Mouse (Mus musculus) embryonic facial prominence, embryonic 15.5 days (tissue): ENCODE results near the gene Gpr82. TPM values are rescaled to one million over a fixed set of nuclear protein-coding genes. Genes with fewer than 3 reads are reported as not detected.

Source experiments
- ATAC-seq: fragments of 200-750 bp; cut with Nextera tagmentation; 2 replicates; pipeline ENCODE4 v1.8.0; 2017; ENCODE audit warnings: low read depth, moderate TSS enrichment; ENCODE audit not compliant: insufficient number of reproducible peaks, low FRiP score, low TSS enrichment
- H3K27ac ChIP-seq: fragments of 300-500 bp; sonication (generic); replicated peaks from 2 replicates; pipeline ENCODE4 v1.5.1; 2015; ENCODE audit warnings: mild to moderate bottlenecking, inconsistent platforms
- H3K27me3 ChIP-seq: fragments of 300-500 bp; sonication (generic); 2 replicates; pipeline ENCODE4 v1.6.1; 2015; ENCODE audit warnings: inconsistent platforms
- H3K36me3 ChIP-seq: fragments of 300-500 bp; sonication (generic); 2 replicates; pipeline ENCODE4 v1.6.1; 2015; ENCODE audit warnings: mild to moderate bottlenecking, inconsistent platforms
- H3K4me1 ChIP-seq: fragments of 300-500 bp; sonication (generic); 2 replicates; pipeline ENCODE4 v1.6.1; 2015; ENCODE audit warnings: inconsistent platforms
- H3K4me2 ChIP-seq: fragments of 300-500 bp; sonication (generic); replicated peaks from 2 replicates; pipeline ENCODE4 v1.6.1; 2015; ENCODE audit warnings: mild to moderate bottlenecking, inconsistent platforms
- H3K4me3 ChIP-seq: fragments of 300-500 bp; sonication (generic); replicated peaks from 2 replicates; pipeline ENCODE4 v1.5.1; 2015; ENCODE audit warnings: mild to moderate bottlenecking, inconsistent platforms
- H3K9ac ChIP-seq: fragments of 300-500 bp; sonication (generic); 2 replicates; pipeline ENCODE4 v1.6.1; 2015; ENCODE audit warnings: inconsistent platforms
- H3K9me3 ChIP-seq: fragments of 300-500 bp; sonication (generic); replicated peaks from 2 replicates; pipeline ENCODE4 v1.6.1; 2016; ENCODE audit warnings: inconsistent platforms
- WGBS: fragments of 180-500 bp; shearing (Covaris S2); methylation state at CpG from one replicate; pipeline ENCODE4 v1.1.7; 2015; 5-methylcytosine and 5-hydroxymethylcytosine counted together
- polyA plus RNA-seq: library from polyadenylated mRNA; unstranded; fragments of >200 nt; fragmentation: Nextera tagmentation; extraction: Ambion mirVana; gene quantifications from 2 replicates; pipeline ENCODE4 v1.2.1, GENCODE M21; 2015

Gene Gpr82
- polyA plus RNA-seq, 1 experiment from 2014 or later = 0.39 TPM

GRCm38 (mm10) chrX:13655005-13655421, 6.2 kb upstream of the Gpr82 start:
- WGBS = 80% methylated on average over 3 of the region's 3 CpGs
- no peak overlapping the region for H3K9ac ChIP-seq
- H3K4me1 ChIP-seq = no peaks in the 10 kb centered on the region
- no peak overlapping the region for H3K4me3 ChIP-seq
- H3K36me3 ChIP-seq = no peaks in the 10 kb centered on the region
- no peaks in the 10 kb centered on the region for H3K9me3 ChIP-seq
- no peaks in the 10 kb centered on the region for H3K27me3 ChIP-seq
- H3K4me2 ChIP-seq = no peak overlapping the region
- no peak overlapping the region for H3K27ac ChIP-seq
- ATAC-seq = no peak

- ATAC-seq = no peak
- H3K4me1 ChIP-seq = no peaks in the 10 kb centered on the region
- no peak overlapping the region for H3K27ac ChIP-seq
- H3K36me3 ChIP-seq = no peaks in the 10 kb centered on the region
- no peaks in the 10 kb centered on the region for H3K9me3 ChIP-seq
- H3K4me2 ChIP-seq = no peak overlapping the region
- H3K4me3 ChIP-seq = no peak overlapping the region
- H3K9ac ChIP-seq = no peak overlapping the region
- H3K27me3 ChIP-seq = no peaks in the 10 kb centered on the region
- WGBS = 64% methylated on average over 6 of the region's 6 CpGs
Measured at GRCm38 (mm10) chrX:13655906-13656305, 5.3 kb upstream of the Gpr82 start.

DNA sequence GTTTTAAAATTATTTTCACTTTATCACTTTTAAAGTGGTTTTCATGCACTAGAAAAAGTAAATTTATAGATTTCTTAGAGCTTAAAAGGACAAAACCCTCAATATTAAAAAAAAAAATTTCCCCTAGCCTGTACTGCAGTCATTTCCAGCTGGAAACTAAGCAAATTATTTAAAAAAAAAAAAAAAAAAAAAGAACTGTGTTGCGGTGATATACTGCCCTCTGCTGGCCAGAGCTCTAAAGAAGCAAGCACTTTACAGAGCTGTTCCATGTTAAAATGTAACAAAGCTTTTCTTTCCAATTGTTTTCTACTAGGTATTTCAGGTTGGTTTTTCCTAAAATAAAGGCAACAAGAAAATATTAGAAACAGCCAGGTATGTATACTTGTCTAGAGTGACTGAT, 4.4 kb upstream of the Gpr82 start:
- H3K36me3 ChIP-seq = no peaks in the 10 kb centered on the region

DNA sequence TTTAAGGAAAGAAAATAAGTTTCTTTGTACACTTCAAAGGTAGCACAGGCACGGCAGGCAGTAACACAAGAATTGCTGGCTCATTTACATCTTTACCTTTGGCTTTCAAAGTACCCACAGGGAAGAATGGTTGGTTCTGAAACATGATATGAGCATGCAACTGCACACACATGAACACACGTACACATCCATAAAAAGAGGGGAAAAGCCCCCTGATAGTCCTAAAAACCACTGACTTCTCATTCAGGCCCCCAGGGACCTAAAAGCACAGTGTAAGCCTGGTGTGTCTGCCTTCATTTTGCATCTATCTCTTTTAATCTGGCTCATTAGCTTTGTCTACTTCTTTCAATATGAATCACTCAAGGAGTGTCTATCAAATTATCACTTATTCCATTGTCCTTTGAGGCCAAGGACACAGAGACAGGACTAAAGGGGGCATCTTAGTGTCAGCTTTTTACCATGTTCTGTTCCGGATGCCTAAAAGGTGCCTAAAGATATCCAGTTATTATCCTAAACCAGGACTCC, 2.5 kb upstream of the Gpr82 start:
- Histone ChIP-seq H3K4me2 (no peak overlapping the region), H3K27me3 (no peaks in the 10 kb centered on the region), H3K36me3 (no peaks in the 10 kb centered on the region), H3K9ac (no peak overlapping the region), H3K4me3 (no peak overlapping the region), H3K27ac (no peak overlapping the region), H3K9me3 (no peaks in the 10 kb centered on the region), H3K4me1 (no peaks in the 10 kb centered on the region)
- 53% methylated on average over 3 of the region's 3 CpGs for WGBS
- ATAC-seq = no peak

More for the DNA sequence above, 4.4 kb upstream of the Gpr82 start:
- H3K27me3 ChIP-seq = no peaks in the 10 kb centered on the region
- no peak overlapping the region for H3K9ac ChIP-seq
- 9% methylated on average over 1 of the region's 1 CpGs for WGBS
- H3K4me3 ChIP-seq = no peak overlapping the region
- H3K4me2 ChIP-seq = no peak overlapping the region
- H3K27ac ChIP-seq = no peak overlapping the region
- no peak for ATAC-seq
- no peaks in the 10 kb centered on the region for H3K9me3 ChIP-seq
- H3K4me1 ChIP-seq = no peaks in the 10 kb centered on the region

DNA sequence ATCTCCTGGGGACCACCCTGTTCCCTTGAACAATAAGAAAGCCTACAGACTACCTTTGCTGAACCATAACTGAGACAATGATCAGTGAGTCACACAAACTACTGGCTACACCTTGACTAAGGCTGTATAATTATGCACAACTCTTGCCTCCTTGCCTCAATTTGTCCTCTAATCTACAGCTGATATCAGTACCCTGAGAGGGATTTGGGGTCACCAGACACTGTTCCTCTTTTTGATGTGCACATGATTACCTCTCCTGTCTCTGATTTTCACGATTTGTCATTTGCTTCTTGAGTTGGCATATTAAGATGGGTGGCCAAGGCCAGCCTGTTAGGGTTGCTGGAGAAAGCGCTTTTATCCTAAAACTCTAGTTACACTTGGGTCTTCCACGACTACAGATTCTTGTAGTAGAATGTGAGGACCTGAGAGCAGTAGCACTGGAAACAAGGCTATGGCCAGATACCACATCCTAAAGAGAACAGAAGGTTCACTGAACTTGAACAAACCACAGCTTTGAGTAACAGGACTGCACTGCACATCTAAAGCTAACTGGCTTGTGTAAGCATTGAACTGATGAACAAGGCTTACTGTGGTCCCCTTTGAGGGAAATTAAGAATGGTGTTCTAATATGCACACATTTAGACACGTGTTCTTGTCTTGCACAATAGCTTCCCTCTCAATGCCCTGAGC, 1.8 kb upstream of the Gpr82 start:
- Histone ChIP-seq H3K27me3 (no peaks in the 10 kb centered on the region), H3K27ac (no peak overlapping the region), H3K4me2 (no peak overlapping the region), H3K9ac (no peak overlapping the region), H3K36me3 (no peaks in the 10 kb centered on the region), H3K4me3 (no peak overlapping the region), H3K9me3 (no peaks in the 10 kb centered on the region), H3K4me1 (no peaks in the 10 kb centered on the region)
- WGBS = 78% methylated on average over 4 of the region's 4 CpGs
- no peak for ATAC-seq

GRCm38 (mm10) chrX:13668867-13669266, 7.7 kb downstream of the Gpr82 start:
- Histone ChIP-seq H3K27ac (no peak overlapping the region), H3K4me2 (no peak overlapping the region), H3K27me3 (no peaks in the 10 kb centered on the region), H3K4me1 (no peaks in the 10 kb centered on the region), H3K4me3 (no peak overlapping the region), H3K36me3 (no peaks in the 10 kb centered on the region), H3K9me3 (no peaks in the 10 kb centered on the region), H3K9ac (no peak overlapping the region)
- 78% methylated on average over 5 of the region's 5 CpGs for WGBS
- no peak for ATAC-seq

DNA sequence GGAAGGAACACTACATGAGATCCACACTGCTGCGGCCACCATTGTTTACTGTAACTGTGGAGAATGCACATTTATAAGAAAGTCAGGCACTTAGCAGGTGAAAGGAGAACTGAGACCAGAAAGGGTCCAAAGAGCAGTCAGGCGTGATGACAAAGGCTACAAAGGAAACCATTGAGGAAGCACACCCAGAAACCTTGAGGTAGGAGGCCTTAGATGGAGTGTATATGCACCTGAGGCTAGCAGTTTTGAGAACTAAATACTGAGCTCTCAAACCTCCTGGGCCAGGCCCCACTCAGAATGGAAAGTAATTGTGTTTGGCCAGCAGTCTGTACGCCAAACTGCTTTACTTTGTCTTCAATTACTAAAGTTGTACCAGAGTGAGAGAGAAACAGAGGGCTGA, 9.2 kb downstream of the Gpr82 start:
- no peaks in the 10 kb centered on the region for H3K9me3 ChIP-seq
- H3K4me1 ChIP-seq = no peaks in the 10 kb centered on the region
- no peak overlapping the region for H3K9ac ChIP-seq
- H3K4me2 ChIP-seq = no peak overlapping the region
- no peaks in the 10 kb centered on the region for H3K36me3 ChIP-seq
- H3K27me3 ChIP-seq = no peaks in the 10 kb centered on the region
- WGBS = 83% methylated on average over 3 of the region's 3 CpGs
- no peak overlapping the region for H3K27ac ChIP-seq
- H3K4me3 ChIP-seq = no peak overlapping the region
- no peak for ATAC-seq

DNA sequence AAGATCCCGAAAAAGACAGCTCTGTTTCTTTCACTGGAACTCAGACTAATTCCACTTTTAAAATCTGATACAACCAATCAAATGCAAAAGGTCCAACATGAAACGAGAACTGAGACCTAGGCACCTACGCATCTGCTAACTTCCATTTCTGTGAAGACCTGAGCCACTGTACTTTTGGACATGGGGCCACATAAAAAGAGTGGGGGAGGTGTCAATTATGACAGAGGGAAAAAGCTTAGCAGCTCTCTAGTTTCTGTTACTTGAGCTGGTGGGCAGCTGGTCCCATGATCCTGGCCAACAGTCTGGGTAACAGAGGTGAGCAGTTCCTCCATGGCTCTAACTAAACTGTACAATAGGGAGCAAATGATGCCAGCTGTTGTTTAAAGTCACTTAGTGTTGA, 11.8 kb downstream of the Gpr82 start:
- no peak overlapping the region for H3K9ac ChIP-seq
- H3K4me3 ChIP-seq = no peak overlapping the region
- H3K36me3 ChIP-seq = no peaks in the 10 kb centered on the region
- 78% methylated on average over 3 of the region's 3 CpGs for WGBS
- ATAC-seq = no peak
- no peaks in the 10 kb centered on the region for H3K9me3 ChIP-seq
- H3K27ac ChIP-seq = no peak overlapping the region
- no peak overlapping the region for H3K4me2 ChIP-seq
- H3K27me3 ChIP-seq = no peaks in the 10 kb centered on the region
- no peaks in the 10 kb centered on the region for H3K4me1 ChIP-seq

DNA sequence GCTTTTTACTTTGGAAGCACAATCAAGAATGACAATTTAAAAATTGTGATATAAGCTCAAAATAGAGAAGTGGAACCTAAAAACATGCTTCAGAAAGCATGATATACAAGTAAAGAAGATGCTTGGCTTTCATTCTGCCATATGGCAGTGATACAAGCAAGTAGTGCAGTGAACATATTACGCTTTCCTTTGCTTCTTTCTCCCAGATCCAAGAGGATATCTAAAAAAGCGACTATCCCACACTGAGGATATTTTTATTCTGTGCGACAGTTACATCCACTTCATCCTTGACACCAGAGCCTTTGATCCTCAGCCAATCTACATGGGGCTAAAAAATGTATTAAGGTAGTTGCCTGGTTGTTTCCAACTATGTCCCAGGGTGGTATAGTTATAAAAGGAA, 20.6 kb downstream of the Gpr82 start:
- no peak overlapping the region for H3K4me2 ChIP-seq
- H3K4me3 ChIP-seq = no peak overlapping the region
- H3K36me3 ChIP-seq = no peaks in the 10 kb centered on the region
- H3K9ac ChIP-seq = no peak overlapping the region
- ATAC-seq = no peak
- no peaks in the 10 kb centered on the region for H3K9me3 ChIP-seq
- H3K27ac ChIP-seq = no peak overlapping the region
- H3K4me1 ChIP-seq = no peaks in the 10 kb centered on the region
- WGBS = 81% methylated on average over 3 of the region's 3 CpGs
- no peaks in the 10 kb centered on the region for H3K27me3 ChIP-seq

DNA sequence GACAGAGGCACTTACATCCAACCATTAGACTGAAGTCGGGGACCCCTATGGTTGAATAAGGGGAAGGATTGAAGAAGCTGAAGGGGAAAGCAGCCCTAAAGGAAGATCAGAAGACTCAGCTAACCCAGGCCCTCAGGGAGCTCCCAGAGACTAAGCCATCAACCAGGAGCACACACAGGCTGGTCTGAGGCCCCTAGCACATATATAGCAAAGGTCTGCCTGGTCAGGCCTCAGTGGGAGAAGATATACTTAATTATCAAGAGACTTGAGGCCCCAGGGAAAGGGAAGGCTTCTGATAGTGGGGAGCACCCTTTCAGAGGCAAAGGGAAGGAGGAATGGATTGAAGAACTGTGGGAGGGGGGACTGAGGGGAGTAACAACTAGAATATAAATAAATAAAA, 25.4 kb downstream of the Gpr82 start:
- H3K9me3 ChIP-seq = no peaks in the 10 kb centered on the region
- H3K27ac ChIP-seq = no peak overlapping the region
- H3K4me1 ChIP-seq = no peaks in the 10 kb centered on the region
- H3K4me2 ChIP-seq = no peak overlapping the region
- H3K36me3 ChIP-seq = no peaks in the 10 kb centered on the region
- H3K4me3 ChIP-seq = no peak overlapping the region
- WGBS = 94% methylated on average over 1 of the region's 1 CpGs
- H3K9ac ChIP-seq = no peak overlapping the region
- ATAC-seq = no peak
- H3K27me3 ChIP-seq = no peaks in the 10 kb centered on the region

DNA sequence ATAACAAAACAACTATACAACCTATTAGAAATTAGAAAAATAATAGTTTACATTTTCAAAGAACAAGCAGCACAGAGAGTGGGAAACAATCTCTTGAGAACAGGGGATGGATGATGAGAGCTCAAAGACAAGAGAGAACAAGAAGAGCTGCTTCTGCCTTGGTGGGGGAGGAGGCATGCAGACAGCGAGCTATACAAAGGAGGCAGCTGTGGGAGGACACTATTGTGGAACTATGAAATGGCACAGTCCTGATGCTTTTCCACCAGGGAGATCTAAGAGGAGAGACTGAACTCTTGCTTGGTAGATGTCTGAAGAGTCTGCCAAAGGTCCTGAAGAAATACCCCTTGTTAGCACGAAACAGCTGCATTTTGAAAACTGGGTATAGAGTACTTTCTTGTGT, 27.2 kb downstream of the Gpr82 start:
- Histone ChIP-seq H3K4me2 (no peak overlapping the region), H3K27ac (no peak overlapping the region), H3K9me3 (no peaks in the 10 kb centered on the region), H3K4me1 (no peaks in the 10 kb centered on the region), H3K36me3 (no peaks in the 10 kb centered on the region), H3K4me3 (no peak overlapping the region), H3K27me3 (no peaks in the 10 kb centered on the region), H3K9ac (no peak overlapping the region)
- WGBS = 67% methylated on average over 2 of the region's 2 CpGs
- no peak for ATAC-seq

GRCm38 (mm10) chrX:13691865-13692264, 30.7 kb downstream of the Gpr82 start:
- Histone ChIP-seq H3K4me1 (no peaks in the 10 kb centered on the region), H3K27ac (no peak overlapping the region), H3K4me3 (no peak overlapping the region), H3K4me2 (no peak overlapping the region), H3K27me3 (no peaks in the 10 kb centered on the region), H3K36me3 (no peaks in the 10 kb centered on the region), H3K9ac (no peak overlapping the region), H3K9me3 (no peaks in the 10 kb centered on the region)
- ATAC-seq = no peak
- 79% methylated on average over 4 of the region's 4 CpGs for WGBS
